Mouse (Mus musculus) frontal cortex, adult (tissue): ENCODE measurements around the gene Fam81a.

Experiments
- ATAC-seq: cut with Nextera tagmentation; 2 replicates; pipeline ENCODE4 v1.9.2; 2017; ENCODE audit warnings: mild to moderate bottlenecking, moderate library complexity, mixed read lengths; ENCODE audit not compliant: low TSS enrichment

Gene Fam81a

DNA sequence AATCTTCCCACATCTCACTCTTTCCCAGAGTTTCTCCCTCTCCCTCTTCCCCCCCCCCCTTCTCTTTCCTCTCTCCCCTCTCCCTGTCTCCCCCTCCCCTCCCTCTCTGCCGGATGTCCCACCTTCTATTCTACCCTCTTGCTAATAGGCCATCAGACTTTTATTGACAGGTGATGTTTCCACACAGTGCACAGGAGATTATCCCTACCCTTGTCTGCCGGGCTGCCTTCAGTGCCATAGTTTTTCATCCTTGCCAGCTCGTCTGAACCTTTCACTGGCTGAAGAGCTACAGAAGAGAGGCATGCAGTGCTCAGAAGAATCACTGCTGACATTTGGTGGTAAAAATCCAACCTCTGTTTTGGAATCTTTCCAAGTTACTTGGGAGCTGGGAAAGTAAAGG lies 88.9 kb downstream of the Fam81a start:
- no peak for ATAC-seq

GRCm38 (mm10) chr9:70052730-70053129 lies 89.6 kb downstream of the Fam81a start:
- no peak for ATAC-seq

DNA sequence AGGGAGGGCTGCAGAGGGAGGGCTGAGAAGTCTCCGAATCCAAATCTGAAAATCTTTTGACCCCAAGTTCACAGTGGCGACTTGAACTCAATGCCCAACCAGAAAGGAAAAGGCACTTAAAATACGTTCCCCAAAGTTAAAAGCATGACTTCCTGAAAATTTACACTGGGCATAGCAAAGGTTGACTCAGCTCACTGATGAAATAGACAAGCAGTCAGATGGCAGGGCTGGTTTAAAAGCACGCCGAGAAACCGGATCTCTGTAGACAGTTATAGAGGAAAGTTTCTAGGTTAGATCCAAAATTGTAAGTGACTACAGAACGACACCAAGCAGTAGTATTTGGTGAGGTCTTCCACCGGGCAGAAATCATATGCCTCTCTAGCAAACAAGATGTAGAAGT lies 92.5 kb downstream of the Fam81a start:
- ATAC-seq, result no peak

DNA sequence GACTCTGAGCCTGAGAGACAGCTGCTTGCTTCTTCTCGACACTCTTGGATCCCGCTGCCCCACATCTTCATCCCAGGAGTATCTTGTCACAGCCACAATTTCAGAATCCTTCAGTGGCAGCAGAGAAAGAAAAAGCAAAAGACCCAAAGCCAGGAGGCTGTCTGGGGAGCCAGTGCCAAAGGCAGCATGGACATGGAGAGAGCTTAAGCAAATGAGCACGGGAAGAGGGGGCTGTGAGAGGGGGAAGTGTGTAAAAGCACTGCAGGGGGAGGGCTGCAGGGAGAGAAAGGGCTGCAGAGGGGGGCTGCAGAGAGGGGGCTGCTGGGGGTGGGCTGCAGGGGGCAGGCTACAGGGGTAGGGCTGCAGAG lies 93.0 kb downstream of the Fam81a start:
- no peak for ATAC-seq

DNA sequence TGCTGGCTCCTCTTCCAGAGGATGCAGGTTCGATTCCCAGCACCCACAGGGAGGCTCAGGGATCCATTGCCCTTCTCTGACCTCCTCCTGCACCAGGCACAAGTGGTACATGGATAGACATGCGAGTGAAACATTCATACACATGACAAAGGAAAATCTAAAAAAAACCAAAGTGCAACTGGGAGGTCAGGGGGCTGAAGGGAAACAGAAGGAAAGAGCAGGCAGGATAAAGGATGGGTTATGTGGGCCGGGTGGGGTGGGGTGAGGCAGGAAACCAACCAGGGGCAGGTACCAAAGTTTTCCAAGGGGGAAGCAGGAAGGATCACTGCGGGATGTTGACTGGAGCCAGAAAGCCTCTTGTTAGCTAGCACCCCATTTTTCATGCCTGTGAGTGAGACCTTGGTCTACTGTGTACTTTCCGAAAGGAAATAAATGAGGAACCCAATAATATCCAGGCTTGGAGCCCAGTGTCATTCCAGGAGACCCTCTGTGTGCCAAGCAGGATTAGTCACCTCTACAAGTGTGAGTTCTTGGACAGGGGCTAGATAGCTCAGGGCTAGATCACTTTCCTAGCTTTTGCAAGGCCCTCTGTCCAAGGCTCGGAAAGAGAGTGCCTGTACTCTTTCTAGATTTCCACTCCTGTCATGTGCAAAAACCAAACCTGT lies 93.5 kb downstream of the Fam81a start:
- no peak for ATAC-seq

DNA sequence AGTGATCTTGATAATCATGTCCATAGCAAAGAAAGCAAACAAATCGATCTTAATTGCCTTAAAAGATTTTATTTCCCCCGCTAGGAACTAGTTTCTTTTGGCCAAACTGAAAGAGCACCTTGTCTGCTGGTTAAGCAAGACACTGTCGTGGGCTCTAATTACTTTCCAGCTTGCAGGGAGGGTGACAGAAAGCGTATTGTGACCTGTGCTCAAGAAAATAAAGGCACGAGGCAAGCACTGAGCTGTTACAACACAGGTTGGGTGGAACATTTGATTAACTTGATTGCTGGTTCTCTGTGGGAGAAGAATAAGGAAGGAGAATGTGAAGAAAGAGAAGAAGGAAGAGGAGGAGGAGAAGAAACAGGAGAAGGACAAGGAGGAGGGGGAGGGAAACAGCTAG lies 94.1 kb downstream of the Fam81a start:
- ATAC-seq, result no peak

DNA sequence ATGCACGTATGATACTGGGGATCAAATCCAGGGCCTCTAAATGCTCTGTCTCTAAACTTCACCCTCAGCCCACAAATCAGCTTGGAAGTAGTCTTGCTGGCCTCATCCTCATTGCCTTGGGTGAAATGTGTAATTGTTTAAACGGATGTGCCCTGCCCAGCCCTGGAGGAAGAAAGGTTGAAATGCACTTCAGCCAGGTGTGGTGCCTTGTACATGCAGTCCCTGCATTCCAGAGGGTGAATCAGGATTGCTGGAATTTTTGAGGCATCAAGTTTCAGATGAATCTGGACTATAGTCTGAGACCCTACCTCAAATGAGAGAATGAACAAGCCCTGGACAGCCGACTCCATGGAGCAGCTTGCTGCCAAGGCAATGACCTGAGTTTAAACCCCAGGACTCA lies 94.5 kb downstream of the Fam81a start:
- ATAC-seq, result no peak

DNA sequence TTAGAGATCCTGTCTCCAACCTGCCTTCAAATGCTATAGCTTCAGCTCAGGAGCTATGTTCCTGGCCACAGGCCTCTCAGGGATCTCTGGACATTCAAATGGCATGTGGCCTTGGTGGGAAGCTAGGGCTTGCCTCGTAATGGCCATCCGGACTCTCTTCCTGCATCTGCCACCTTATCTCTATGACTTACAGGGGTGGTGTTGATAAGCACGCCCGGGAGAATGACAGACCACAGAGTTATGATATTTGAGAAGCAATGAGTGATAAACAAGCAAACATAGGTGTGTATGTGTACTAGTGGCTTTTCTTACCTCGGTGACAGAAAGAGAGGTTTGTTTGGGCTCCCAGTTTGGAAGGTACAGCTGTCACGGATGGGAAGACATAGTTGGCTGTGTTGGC lies 96.1 kb downstream of the Fam81a start:
- no peak for ATAC-seq

DNA sequence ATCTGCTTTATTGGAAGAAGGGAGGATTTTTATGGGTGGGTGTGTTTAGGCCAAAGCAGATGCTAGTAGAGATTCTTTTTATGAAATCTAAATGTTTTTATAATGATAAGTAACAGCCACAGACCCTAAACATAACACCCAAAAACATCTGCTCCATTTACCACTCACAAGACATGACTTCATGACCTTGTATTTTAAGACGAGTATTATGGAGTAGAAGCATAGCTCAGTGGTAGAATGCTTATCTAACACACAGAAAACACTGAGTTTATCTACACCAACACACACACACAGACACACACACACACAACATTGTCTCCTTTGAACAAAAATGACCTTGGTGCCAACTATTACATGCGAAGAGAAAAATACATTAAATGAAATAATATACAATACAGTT lies 97.5 kb downstream of the Fam81a start:
- no peak for ATAC-seq

GRCm38 (mm10) chr9:70042935-70043334 lies 99.4 kb downstream of the Fam81a start:
- no peak for ATAC-seq

GRCm38 (mm10) chr9:70042137-70042536 lies 100.2 kb downstream of the Fam81a start:
- ATAC-seq, result no peak

GRCm38 (mm10) chr9:70040570-70040969 lies 101.8 kb downstream of the Fam81a start:
- no peak for ATAC-seq

DNA sequence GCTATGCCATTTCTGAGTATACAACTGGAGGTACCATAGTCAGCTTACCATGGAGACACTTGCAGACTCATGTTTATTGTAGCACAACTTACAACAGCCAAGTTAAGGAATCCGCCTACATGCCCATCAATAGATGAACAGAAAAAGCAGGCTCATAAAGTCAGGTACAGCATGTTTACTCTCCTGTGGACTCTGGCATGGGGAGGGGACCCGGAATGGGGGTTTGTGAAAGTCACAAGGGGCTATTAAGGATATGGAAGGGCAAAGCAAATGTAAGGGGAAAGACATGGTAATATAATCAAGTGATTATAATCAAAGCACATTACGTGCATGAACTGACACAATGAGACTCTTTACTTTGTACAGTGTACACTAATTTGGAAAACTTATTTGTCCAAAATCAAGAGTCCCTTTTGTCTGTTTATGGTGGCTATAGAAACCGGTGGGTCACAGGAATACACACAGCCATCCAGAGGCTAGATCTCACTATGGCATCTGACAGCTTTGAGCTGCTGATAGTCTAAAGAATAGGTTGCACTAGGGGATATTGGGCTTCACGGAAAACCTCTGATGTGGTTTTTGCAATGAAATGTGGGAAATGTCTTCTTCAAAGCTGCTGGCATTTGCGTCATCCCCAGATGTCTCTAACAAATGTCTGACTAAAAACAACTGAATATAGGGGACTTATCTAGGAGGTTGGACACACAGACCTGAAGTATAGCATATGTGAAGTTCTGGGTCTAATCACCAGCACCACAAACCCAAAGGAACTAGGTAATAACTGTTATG lies 102.6 kb downstream of the Fam81a start:
- ATAC-seq, result no peak
